Mouse (Mus musculus) erythroblast, adult 5-6 weeks (primary cell): Measurements from ENCODE around the gene 4933402J07Rik. TPM values are rescaled to one million over a fixed set of nuclear protein-coding genes. Genes with fewer than 3 reads are reported as not detected.

Source experiments
- ATAC-seq: replicated peaks from 2 replicates; pipeline ENCODE4 v1.8.0; 2016; ENCODE audit warnings: moderate number of reproducible peaks, mild to moderate bottlenecking, moderate TSS enrichment, inconsistent platforms; ENCODE audit not compliant: poor library complexity, low FRiP score, severe bottlenecking
- total RNA-seq, 2 experiments: library from RNA; stranded (forward) in 1 of 2; stranded (reverse) in 1 of 2; fragments of 150-400 nt in 1 of 2; fragments of 200-764, 138-1000 nt in 1 of 2; gene quantifications; 2 replicates each; pipeline versions ENCODE4 v1.2.3 to v1.2.4; 2015 to 2017; ENCODE audit warnings: low replicate concordance in 2 of 2

4933402J07Rik gene
- total RNA-seq, 2 experiments from 2014 or later = not detected

GRCm38 (mm10) chr8:87619529-87619928, 55.9 kb downstream of the 4933402J07Rik start:
- ATAC-seq = no peak

GRCm38 (mm10) chr8:87620225-87620624, 56.6 kb downstream of the 4933402J07Rik start:
- ATAC-seq = no peak

DNA sequence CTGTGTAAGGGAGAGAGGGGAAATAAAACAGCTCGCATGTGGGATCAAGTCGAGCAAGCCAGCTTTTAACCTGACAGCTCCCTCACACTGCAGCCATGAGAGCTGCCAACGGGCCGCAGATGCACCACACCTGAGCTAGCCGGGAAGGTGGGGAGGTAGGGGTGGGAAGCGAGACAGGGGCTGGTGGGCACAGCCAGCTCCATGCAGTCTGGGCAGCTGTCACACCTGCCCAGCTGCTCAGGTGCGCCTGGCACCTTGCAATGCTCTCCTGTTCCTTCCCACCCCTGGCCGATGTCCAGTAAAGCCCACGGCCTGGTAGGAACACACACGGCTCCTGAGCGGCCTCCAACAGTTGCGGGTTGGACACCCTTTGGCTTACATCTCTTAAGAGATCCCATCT, 57.5 kb downstream of the 4933402J07Rik start:
- no peak for ATAC-seq

DNA sequence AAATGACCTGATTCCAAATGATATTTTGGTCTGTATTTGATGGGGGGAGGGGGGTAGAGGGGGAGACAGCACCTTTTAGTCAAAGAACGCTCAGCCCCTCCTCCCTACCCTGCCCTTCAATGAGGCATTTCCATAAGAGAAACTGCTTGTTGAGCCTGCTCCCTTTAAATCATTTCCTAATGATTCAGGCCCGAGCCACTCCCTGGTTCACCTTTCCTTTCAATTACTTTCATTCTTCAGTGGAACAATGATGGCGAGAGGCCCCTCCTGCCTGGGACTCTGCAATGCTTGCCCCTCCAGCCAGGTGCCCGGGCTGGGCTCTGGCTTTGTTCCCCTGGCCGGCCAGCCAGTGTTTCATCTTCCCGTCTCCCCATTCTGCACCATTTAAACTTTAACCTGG, 66.0 kb downstream of the 4933402J07Rik start:
- ATAC-seq = no peak

DNA sequence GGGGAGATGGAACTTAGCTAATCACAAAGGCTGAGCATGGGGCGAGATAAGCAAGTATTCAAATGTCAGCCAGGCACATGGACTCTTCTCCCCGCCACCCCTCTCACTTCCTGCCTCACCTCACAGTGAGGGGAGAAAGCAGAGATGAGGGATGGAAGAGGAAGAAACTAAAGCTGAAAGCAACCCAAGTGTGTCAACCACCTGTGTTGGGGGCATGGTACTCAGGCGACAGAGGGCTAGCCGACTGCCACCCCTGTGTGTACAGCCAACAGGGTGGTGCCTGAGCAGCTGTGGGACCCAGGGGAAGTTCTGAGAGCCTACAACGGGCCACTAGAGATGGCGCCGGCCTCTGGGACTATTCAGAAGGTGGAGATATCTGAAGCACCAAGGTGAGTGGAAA, 68.1 kb downstream of the 4933402J07Rik start:
- ATAC-seq = no peak

DNA sequence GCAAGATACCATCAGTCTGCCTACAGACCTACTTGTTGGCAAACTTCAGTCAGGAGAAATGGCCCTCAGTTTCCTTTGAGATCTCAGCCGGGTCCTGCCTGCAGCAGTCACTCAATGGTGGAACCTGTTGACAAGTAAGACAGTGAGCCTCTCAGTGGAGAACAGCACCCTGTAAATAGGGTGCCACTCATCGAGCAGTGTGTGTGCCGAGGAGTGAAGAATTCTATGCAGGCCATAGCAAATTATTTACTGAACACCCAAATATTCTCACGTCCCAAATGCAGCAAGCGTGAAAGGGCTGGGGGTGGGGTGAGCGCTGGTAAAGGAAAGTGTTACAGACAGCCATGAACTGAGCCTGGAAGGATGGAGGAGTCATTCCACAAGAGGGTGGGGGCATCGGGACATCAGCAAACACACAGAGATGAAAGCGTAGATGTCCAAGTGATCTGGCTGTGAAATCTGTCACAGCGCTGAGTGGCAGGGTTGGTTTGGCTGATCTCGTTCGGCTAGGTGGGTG, 72.6 kb downstream of the 4933402J07Rik start:
- ATAC-seq = no peak

Other genes with a start within 250 kb of the 4933402J07Rik start
- 0.42 TPM in 1 of 2 replicates, not detected in the other for gene Cbln1, start 91.2 kb upstream of the 4933402J07Rik start, total RNA-seq (2015; ENCODE audit: low replicate concordance)
- gene Cbln1, start 91.2 kb upstream of the 4933402J07Rik start, total RNA-seq (2017; ENCODE audit: low replicate concordance) = not detected in 2 replicates